Mouse (Mus musculus) midbrain, embryonic 11.5 days (tissue): ENCODE data around the gene Hk2. TPM values are rescaled to one million over a fixed set of nuclear protein-coding genes. Genes with fewer than 3 reads are reported as not detected.

Experiments
- ATAC-seq: fragments of 200-750 bp; cut with Nextera tagmentation; 2 replicates; pipeline ENCODE4 v1.8.0; 2017; ENCODE audit warnings: moderate TSS enrichment, moderate library complexity; ENCODE audit not compliant: low FRiP score
- DNase-seq: peaks from one replicate; pipeline ENCODE4 v3.0.0; 2015; ENCODE audit warnings: low spot score; ENCODE audit errors: missing footprints
- H3K27ac ChIP-seq: fragments of 300-500 bp; sonication (generic); 2 replicates; pipeline ENCODE4 v1.5.1; 2014; ENCODE audit warnings: low read depth, low read length
- H3K27me3 ChIP-seq: fragments of 300-500 bp; sonication (generic); 2 replicates; pipeline ENCODE4 v1.6.1; 2014; ENCODE audit warnings: mild to moderate bottlenecking, low read length, moderate library complexity, mixed read lengths; ENCODE audit not compliant: control insufficient read depth, insufficient read depth
- H3K36me3 ChIP-seq: fragments of 300-500 bp; sonication (generic); 2 replicates; pipeline ENCODE4 v1.6.1; 2014; ENCODE audit warnings: mild to moderate bottlenecking, low read length, moderate library complexity, mixed read lengths; ENCODE audit not compliant: control insufficient read depth, insufficient read depth
- H3K4me1 ChIP-seq: fragments of 300-500 bp; sonication (generic); 2 replicates; pipeline ENCODE4 v1.6.1; 2014; ENCODE audit warnings: low read length; ENCODE audit not compliant: control insufficient read depth, insufficient read depth
- H3K4me2 ChIP-seq: fragments of 300-500 bp; sonication (generic); 2 replicates; pipeline ENCODE4 v1.6.1; 2014; ENCODE audit warnings: mild to moderate bottlenecking, moderate library complexity
- H3K4me3 ChIP-seq: fragments of 300-500 bp; sonication (generic); 2 replicates; pipeline ENCODE4 v1.5.1; 2014; ENCODE audit warnings: low read depth, low read length
- H3K9ac ChIP-seq: fragments of 300-500 bp; sonication (generic); 2 replicates; pipeline ENCODE4 v1.6.1; 2014; ENCODE audit warnings: low read length
- H3K9me3 ChIP-seq: fragments of 300-500 bp; sonication (generic); 2 replicates; pipeline ENCODE4 v1.6.1; 2016; ENCODE audit warnings: low read length; ENCODE audit not compliant: control insufficient read depth
- WGBS: fragments of 180-500 bp; shearing (Covaris S2); extraction: QIAGEN DNeasy Blood & Tissue Kit; methylation state at CpG from one replicate; pipeline ENCODE4 v1.1.7; 2014; 5-methylcytosine and 5-hydroxymethylcytosine counted together
- polyA plus RNA-seq: library from polyadenylated mRNA; unstranded; fragments of >200 nt; fragmentation: Nextera tagmentation; extraction: Ambion mirVana; gene quantifications from 2 replicates; pipeline ENCODE4 v1.2.1, GENCODE M21; 2014

Gene Hk2
- polyA plus RNA-seq, 1 experiment from 2014 or later, result 16.8 TPM

DNA sequence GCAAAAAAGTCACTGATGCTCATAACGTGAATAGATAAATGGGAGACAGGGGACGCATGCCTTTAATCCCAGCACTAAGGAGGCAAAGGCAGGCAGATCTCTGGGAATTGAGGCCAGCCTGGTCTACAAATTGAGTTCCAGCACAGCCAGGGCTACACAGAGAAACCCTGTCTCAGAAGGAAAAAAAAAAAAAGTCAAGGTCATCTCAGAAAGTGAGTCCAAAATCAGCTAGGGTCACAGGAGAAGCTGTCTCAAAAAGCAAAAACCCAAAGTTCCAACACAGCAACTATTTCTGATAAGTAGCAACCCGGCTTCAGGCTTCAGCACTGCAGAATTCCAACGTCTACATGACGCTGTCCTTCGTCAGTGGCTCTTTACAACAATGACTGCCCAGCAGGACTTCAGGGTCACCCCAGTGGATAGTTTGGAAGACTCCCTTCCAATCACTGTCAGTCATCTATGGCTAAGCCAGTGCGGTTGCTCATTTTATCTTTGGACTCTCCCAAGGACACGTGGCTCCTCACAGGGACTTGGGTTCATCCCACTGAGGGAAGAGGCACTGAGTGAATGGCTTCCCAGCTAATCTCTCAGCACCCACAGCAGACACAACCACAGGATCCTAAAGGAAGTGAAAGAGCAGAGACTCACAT, 33.3 kb downstream of the Hk2 start:
- peaks cover 4% of the 10 kb centered on the region for H3K36me3 ChIP-seq
- no peak overlapping the region for H3K4me2 ChIP-seq
- ATAC-seq (no peak), DNase-seq (peak; percentile 81)
- H3K4me3 ChIP-seq, result no peak overlapping the region
- H3K9me3 ChIP-seq, result no peaks in the 10 kb centered on the region
- H3K27me3 ChIP-seq, result no peaks in the 10 kb centered on the region
- no peak overlapping the region for H3K27ac ChIP-seq
- no peak overlapping the region for H3K9ac ChIP-seq
- H3K4me1 ChIP-seq, result no peaks in the 10 kb centered on the region
- 82% methylated on average over 8 of the region's 8 CpGs for WGBS

DNA sequence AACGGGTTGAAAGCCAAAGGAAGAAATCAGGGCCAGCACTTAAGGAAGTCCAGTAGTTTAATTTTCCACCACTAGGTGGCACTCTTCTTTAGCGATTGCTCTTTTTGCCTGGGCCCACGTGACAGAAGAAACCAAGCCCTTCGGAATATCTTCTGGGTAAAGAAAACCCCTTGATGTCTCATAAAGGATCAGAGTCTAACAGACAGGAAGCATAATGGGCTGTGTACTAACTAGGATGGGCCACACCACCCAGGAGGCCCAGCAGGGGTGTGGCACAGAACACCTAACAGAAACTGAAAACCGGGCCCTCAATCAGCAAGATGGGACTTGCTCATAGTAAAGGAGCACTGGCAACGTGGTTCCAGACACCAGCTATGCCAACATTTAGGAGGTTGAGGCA, 34.0 kb downstream of the Hk2 start:
- no peaks in the 10 kb centered on the region for H3K9me3 ChIP-seq
- 50% methylated on average over 6 of the region's 6 CpGs for WGBS
- no peak overlapping the region for H3K4me2 ChIP-seq

DNA sequence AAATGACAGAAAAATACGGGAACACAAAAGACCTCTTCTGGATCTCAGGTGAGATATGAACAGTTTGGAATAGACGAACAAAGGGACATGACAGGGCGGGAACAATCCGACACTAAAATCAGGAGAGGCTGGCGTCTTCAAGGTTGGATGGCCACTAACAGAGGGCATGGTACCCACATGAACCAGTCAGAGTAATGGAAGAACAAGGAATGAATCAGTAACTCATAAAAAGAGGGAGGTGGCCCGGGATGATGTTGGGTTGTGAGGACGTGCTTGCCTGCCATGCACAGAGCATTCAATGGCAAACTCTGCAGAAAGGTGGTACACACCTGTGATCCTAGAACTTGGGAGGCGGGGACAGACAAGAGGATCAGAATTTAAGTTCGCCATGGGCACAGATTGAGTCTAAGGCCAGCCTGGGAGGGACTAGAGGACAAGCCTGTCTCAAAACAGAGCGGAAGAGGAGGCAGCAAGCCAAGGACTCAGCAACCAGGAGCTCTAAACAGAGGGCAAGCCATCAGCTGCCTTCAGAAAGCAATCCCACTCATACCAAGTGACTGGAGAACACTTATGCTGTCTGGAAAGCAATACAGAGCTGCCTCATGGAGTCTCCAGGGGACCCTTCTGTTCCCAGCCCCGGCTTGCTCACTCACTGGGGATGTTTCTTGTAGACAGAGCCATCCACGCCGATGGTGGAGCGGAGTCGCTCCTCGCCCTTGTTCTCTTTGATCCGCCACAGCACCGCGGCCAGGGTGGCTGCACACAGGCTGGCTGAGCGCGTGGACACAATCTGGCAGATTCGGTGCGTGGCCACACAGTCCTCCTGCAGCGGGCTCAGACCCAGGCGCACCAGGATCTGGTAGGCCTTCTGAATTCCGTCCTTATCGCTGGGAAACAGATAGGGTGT, 36.4 kb downstream of the Hk2 start:
- Histone ChIP-seq H3K4me2 (no peak overlapping the region), H3K4me1 (no peaks in the 10 kb centered on the region), H3K4me3 (no peak overlapping the region), H3K9ac (no peak overlapping the region), H3K9me3 (no peaks in the 10 kb centered on the region), H3K36me3 (peaks cover 2% of the 10 kb centered on the region), H3K27me3 (no peaks in the 10 kb centered on the region), H3K27ac (no peak overlapping the region)
- ATAC-seq (no peak), DNase-seq (peak; percentile 70)
- WGBS, result 92% methylated on average over 27 of the region's 27 CpGs

More for the DNA sequence above, 34.0 kb downstream of the Hk2 start:
- DNase-seq, result peak; percentile 98
- no peak overlapping the region for H3K27ac ChIP-seq
- H3K4me3 ChIP-seq, result no peak overlapping the region
- H3K9ac ChIP-seq, result no peak overlapping the region
- no peaks in the 10 kb centered on the region for H3K4me1 ChIP-seq
- H3K27me3 ChIP-seq, result no peaks in the 10 kb centered on the region
- ATAC-seq, result peak; percentile 64; the same call in 1 of the 2 replicates
- H3K36me3 ChIP-seq, result peaks cover 4% of the 10 kb centered on the region

DNA sequence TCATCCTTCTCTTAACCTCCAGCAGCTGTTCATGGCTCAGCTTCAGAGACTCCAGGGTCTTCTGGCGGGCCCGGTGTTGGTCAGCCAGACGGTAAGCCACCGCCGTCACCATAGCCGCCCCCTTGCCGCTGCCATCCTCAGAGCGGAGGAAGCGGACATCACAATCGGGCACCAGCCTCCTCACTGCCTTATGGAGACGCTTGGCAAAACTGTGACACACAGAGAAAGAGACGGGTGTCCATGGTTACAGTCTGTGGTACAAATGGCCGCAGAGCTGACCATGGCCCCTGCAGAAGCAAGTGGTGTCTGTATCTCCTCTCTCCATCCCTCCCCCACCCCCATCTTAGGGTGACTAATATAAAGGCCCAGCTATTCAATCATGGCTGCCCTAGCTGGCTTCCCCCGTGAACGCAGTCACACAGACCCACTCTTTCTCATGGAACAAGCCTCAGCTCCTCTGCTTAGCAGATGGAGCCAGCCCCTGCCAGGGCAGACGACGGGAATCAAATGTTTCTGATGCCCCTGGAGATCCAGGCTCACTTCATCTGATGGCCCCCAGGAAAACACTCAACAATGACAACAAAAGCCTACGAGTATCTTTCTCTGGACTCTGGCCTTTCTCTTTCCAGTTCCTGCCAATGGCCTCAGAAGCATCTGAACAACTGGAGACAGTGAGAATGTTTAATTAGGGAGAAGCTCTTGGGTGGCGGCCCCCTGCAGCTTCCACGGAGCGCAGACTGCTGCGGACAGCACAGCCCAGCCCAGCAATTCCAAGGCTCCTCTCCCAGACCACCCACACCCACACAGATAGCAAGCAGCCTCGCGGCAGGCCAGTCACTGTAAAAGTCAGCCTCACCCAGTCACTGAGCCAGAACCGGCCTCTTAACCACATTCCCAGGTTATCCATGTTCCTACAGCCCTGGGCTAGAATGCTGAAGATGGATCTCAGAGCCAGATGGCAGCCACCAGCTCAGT, 37.3 kb downstream of the Hk2 start:
- no peak overlapping the region for H3K4me2 ChIP-seq
- H3K4me3 ChIP-seq, result no peak overlapping the region
- H3K36me3 ChIP-seq, result no peaks in the 10 kb centered on the region; the same call in 1 of the 2 replicates
- 89% methylated on average over 25 of the region's 25 CpGs for WGBS
- H3K4me1 ChIP-seq, result no peaks in the 10 kb centered on the region
- no peak for ATAC-seq
- H3K27ac ChIP-seq, result no peak overlapping the region
- H3K27me3 ChIP-seq, result no peaks in the 10 kb centered on the region
- H3K9me3 ChIP-seq, result no peaks in the 10 kb centered on the region
- no peak overlapping the region for H3K9ac ChIP-seq
- peak; percentile 41 for DNase-seq

DNA sequence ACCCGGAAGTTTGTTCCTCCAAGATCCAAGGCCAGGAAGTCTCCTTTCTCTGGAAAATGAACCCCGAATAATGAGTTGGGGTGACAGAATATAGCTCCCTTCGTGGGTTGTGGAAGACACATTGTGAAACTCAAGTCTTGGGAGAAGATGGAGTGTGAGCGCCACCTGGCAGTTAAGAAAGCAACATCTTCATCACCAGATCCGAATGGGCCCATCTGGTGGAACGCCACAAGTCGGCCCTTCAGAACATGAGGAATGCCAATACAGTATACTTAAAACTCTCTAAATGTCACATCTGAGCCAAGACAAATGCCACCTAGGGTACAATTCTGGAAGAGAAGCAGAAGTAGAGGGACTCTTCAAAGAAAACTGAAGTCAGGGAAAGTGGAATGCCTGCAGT, 38.9 kb downstream of the Hk2 start:
- Histone ChIP-seq H3K9me3 (no peaks in the 10 kb centered on the region), H3K4me3 (no peak overlapping the region), H3K27me3 (no peaks in the 10 kb centered on the region), H3K4me2 (no peak overlapping the region), H3K27ac (no peak overlapping the region), H3K4me1 (no peaks in the 10 kb centered on the region), H3K9ac (no peak overlapping the region), H3K36me3 (peaks cover 4% of the 10 kb centered on the region)
- WGBS, result 88% methylated on average over 7 of the region's 7 CpGs
- DNase-seq, result no peak
- no peak for ATAC-seq

DNA sequence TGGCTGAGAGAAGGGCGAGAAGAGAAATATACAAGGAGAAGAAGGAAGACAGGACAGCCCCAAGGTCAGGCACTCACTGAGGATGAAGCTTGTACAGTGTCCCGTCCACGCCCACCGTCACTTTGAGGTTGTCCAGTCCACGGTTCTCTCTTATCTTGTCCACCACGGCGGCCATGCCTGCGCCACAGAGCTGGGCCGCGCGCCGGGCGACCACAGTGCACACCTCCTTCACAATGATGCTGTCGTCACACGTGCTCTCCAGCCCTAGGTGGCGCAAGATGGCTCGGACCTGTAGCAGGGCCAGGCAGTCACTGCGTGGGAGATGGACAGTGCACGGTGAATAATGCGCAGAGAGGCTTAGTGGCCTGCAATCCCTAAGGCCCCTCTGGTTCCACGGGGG, 45.6 kb downstream of the Hk2 start:
- Histone ChIP-seq H3K27ac (no peak overlapping the region), H3K9me3 (no peaks in the 10 kb centered on the region), H3K9ac (no peak overlapping the region), H3K36me3 (peaks cover 18% of the 10 kb centered on the region), H3K27me3 (no peaks in the 10 kb centered on the region), H3K4me1 (0 out of 2 replicates have a peak, but pooled peaks cover 2% of the 10 kb centered on the region), H3K4me3 (no peak overlapping the region), H3K4me2 (no peak overlapping the region)
- 0 out of 2 replicates have a peak, but pooled peaks have one; percentile 19 for ATAC-seq
- DNase-seq, result peak; percentile 60
- WGBS, result 96% methylated on average over 21 of the region's 21 CpGs

DNA sequence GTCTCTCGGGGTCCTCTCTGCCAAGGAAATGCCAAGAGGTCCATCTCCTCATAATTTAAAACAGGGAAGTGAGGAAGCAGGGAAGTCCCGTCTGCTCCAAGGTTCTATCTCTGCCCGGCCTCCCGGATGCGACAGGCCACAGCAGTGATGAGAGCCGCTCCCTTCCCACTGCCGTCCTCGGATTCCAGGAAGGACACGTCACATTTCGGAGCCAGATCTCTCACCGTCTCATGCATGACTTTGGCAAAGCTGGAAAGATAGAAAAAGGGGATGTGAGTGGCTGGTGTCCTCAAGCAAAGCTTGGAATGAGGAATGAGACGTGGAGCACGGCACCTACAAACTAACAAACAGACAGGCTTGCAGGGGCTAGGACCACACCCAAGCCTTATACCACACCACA, 47.0 kb downstream of the Hk2 start:
- DNase-seq, result no peak
- Histone ChIP-seq H3K27ac (no peak overlapping the region), H3K27me3 (no peaks in the 10 kb centered on the region), H3K4me3 (no peak overlapping the region), H3K4me2 (no peak overlapping the region), H3K36me3 (peaks cover 18% of the 10 kb centered on the region), H3K9me3 (no peaks in the 10 kb centered on the region), H3K9ac (no peak overlapping the region), H3K4me1 (0 out of 2 replicates have a peak, but pooled peaks cover 7% of the 10 kb centered on the region)
- WGBS, result 96% methylated on average over 13 of the region's 13 CpGs
- no peak for ATAC-seq

DNA sequence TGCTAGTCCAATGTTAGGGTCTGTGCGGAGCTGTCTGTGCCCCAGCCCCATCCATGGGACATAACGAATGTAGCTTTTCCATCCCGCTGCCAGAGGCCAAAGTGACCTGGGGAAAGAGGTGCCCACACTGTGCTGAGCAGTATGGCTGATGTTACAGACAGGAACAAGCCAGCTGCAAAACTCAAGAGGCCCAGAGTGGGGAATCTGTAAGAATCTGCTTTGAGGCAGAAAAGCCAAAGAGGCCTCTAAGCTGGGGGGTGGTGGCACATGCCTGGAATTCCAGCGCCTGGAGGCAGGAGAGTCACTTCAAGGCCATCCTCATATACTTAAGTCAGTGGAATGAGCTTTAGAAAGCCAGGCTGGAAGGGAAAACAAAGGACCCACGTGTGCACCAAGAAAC, 50.9 kb downstream of the Hk2 start:
- DNase-seq (peak; percentile 89), ATAC-seq (peak; percentile 46)
- Histone ChIP-seq H3K9ac (no peak overlapping the region), H3K27ac (no peak overlapping the region; the same call in 1 of the 2 replicates), H3K36me3 (peaks cover 10% of the 10 kb centered on the region; the same call in 1 of the 2 replicates), H3K4me3 (no peak overlapping the region), H3K4me1 (0 out of 2 replicates have a peak, but pooled peaks cover 7% of the 10 kb centered on the region), H3K27me3 (no peaks in the 10 kb centered on the region), H3K4me2 (no peak overlapping the region), H3K9me3 (no peaks in the 10 kb centered on the region)
- 46% methylated on average over 5 of the region's 5 CpGs for WGBS
